Mouse (Mus musculus): ENCODE data around the gene Stat3. TPM values are rescaled to one million over a fixed set of nuclear protein-coding genes. Genes with fewer than 3 reads are reported as not detected.

The Stat3 gene
- polyA plus RNA-seq (2017; shearing (Covaris generic)), result 233 TPM

DNA sequence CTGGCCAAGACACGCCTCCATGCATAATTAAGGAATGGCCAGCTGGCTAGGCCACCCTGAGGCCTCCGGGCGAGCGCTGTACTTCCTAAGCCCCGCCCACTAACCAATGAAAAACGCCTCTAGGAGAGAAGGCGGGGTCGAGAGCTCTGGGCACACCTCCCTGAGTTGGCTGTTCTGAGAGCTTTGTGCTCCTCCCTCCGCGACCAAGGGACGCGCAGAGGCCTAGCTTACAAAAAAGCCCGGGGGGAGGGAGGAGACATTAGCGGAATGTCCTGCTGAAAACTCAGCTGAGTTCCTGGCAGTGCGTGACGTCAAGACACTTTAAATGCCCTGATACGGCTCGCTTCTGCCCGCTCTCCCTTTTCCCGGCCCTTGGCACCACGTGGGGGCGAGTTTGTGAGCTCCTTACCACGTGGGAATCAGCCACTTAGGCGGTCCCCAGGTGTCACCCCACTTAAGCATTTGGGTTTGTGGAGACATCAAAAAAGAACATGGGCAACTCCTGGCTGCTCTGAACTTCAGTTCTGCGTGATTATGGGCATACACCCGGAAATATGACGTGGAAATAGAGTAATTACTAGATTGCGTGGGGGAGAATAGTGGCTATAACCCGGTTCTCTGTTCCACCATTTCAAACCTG lies at the start of gene Stat3:
Stat3 (minus strand) TSS at position 29 of the 640 bp plus-strand sequence.

DNA sequence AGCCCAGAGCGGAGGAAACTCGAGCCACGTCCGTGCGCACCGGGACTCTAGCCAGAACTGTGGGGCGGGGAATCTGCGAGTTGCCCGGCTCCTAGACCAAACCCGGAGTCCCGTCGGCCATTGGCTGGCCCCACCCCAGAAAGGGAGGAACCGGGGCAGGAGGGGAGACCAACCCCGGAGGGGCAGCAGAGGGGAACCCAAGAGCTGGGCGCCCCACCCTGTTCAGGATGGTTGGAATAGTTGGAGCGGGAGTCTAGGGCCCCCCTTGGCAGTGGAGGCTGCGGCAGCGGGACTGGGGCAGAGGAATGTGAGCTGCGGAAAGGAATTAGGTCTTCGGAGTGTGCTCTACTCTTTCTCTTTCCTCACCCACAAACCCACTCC lies 31.2 kb upstream of the Stat3 start, which contains the start of gene Cavin1:
Cavin1 (minus strand) TSS at position 331 of the 381 bp plus-strand sequence.

DNA sequence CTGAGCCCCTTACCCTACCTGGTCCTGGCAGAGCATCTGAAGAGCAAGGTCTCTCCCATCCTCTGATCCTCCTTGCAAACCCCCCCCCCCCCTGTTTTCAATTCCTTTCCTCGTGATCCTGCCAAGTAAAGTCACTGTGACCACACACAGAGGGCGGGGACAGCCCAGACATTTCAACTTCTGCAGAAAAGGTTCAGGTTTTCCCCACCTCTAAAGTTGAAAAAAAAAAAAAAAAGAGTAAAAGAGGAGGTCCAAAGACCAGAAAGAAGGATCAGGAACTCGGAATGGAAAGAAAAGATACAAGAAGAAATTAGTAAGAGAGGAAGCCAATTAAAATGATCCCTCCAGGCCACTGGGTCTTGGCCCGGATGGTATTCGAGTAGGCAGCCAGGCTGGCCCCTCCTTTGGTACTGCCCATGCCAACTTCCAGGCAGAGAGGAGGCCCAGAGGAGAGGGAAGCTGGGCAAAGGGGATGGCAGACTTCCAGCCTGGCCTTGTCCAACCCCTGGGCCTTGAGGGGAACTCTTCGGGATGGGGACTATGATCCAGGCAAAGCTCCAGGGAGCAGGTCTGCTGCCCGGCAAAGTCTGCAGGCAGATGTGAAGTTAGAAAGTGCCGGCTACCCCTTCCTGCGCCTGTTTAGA lies 80.3 kb downstream of the Stat3 start, which contains the start of gene Stat5a:
Stat5a (plus strand) TSS at position 417 of the 644 bp plus-strand sequence.

DNA sequence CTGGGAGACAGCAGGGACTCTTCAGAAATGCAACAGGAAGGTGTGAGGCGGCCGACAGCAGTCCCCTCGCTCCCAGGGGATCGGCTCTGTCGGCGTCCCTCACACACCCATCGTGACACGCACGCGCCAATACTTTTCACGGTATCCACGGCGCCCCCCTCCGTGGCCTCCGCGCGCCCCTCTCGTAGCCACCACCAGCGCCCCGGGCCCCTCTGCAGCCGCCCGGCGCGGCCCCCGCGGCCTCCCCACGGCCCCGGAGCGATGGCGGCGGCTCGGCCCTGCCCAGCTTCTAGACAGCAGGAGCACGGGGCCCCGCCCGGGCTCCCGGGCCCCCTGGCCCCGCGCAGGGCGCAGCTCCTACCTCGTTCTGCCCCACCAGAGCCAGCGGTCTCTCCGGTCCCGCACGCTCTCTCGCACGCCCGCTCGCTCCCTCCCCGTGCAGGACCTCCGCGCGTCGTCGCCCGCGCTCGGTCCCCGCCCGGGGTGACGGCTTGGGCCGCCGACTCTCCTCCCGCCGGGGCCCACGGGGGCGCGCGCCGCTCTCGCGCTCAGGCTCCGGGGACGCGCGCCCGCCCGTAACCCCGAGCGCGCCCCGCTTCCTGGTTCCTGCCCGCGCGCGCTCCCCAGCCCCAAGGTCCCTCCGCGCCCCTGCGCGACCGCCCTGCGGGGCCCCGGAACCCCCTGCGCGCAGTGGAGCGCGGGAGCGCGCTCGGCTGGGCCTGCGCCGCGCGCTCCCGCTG lies 89.1 kb downstream of the Stat3 start, which contains the start of gene Stat5b:
Stat5b (minus strand) TSS at position 687 of the 740 bp plus-strand sequence.

Other genes with a start within 250 kb of the Stat3 start
- gene Zfp385c, start 247.1 kb downstream of the Stat3 start, polyA plus RNA-seq (2017; shearing (Covaris generic)), result 0.51 TPM
- 33.4 TPM for gene Dhx58, start 235.3 kb downstream of the Stat3 start, polyA plus RNA-seq (2017; shearing (Covaris generic))
- 69.0 TPM for gene Kat2a, start 227.1 kb downstream of the Stat3 start, polyA plus RNA-seq (2017; shearing (Covaris generic))
- gene Hspb9, start 225.7 kb downstream of the Stat3 start, polyA plus RNA-seq (2017; shearing (Covaris generic)), result 0.47 TPM
- 52.0 TPM for gene Rab5c, start 201.3 kb downstream of the Stat3 start, polyA plus RNA-seq (2017; shearing (Covaris generic))
- gene Kcnh4, start 179.6 kb downstream of the Stat3 start, polyA plus RNA-seq (2017; shearing (Covaris generic)), result 0.59 TPM
- gene Hcrt, start 176.6 kb downstream of the Stat3 start, polyA plus RNA-seq (2017; shearing (Covaris generic)), result not detected
- 5.3 TPM for gene Ghdc, start 168.6 kb downstream of the Stat3 start, polyA plus RNA-seq (2017; shearing (Covaris generic))
- 186 TPM for gene Stat5b, start 88.8 kb downstream of the Stat3 start, polyA plus RNA-seq (2017; shearing (Covaris generic))
- gene Stat5a, start 80.2 kb downstream of the Stat3 start, polyA plus RNA-seq (2017; shearing (Covaris generic)), result 108 TPM
- gene Cavin1, start 31.3 kb upstream of the Stat3 start, polyA plus RNA-seq (2017; shearing (Covaris generic)), result 0.53 TPM
- gene Atp6v0a1, start 69.9 kb upstream of the Stat3 start, polyA plus RNA-seq (2017; shearing (Covaris generic)), result 15.1 TPM
- 35.3 TPM for gene Naglu, start 130.5 kb upstream of the Stat3 start, polyA plus RNA-seq (2017; shearing (Covaris generic))
- gene Hsd17b1, start 138.9 kb upstream of the Stat3 start, polyA plus RNA-seq (2017; shearing (Covaris generic)), result 0.74 TPM
- 38.4 TPM for gene Coasy, start 143.0 kb upstream of the Stat3 start, polyA plus RNA-seq (2017; shearing (Covaris generic))
- gene Mlx, start 147.7 kb upstream of the Stat3 start, polyA plus RNA-seq (2017; shearing (Covaris generic)), result 94.3 TPM
- 6.8 TPM for gene Psmc3ip, start 155.9 kb upstream of the Stat3 start, polyA plus RNA-seq (2017; shearing (Covaris generic))
- 80.5 TPM for gene Retreg3, start 180.4 kb upstream of the Stat3 start, polyA plus RNA-seq (2017; shearing (Covaris generic))
- 40.0 TPM for gene Tubg1, start 180.4 kb upstream of the Stat3 start, polyA plus RNA-seq (2017; shearing (Covaris generic))
- gene Tubg2, start 216.4 kb upstream of the Stat3 start, polyA plus RNA-seq (2017; shearing (Covaris generic)), result 2.2 TPM
- 0.06 TPM for gene Cntnap1, start 231.0 kb upstream of the Stat3 start, polyA plus RNA-seq (2017; shearing (Covaris generic))
- 0.25 TPM for gene Plekhh3, start 231.8 kb upstream of the Stat3 start, polyA plus RNA-seq (2017; shearing (Covaris generic))
- gene Ccr10, start 235.9 kb upstream of the Stat3 start, polyA plus RNA-seq (2017; shearing (Covaris generic)), result 2.5 TPM

Measured in CD4-positive, CD25-positive, alpha-beta regulatory T cell (primary cell).